In genomic region chr11:19737331-19737730, GRCm38 (mm10) we compare ENCODE assay signal across 11 mouse cellular contexts.
A peak's percentile ranks its signal among the peaks of the same experiment; 100 is the strongest.
DNase-seq lines count a peak whose midpoint lies in the region; ATAC-seq lines count a peak whose summit lies in the region.
"Had no signal": no experiment of that assay in that cellular context is flagged by ENCODE, and none has a peak within 500 bp of the region (broad histone marks: within the 10 kb centered on the region; RNA-seq: fewer than 3 reads in every experiment).

No protein-coding gene starts in this region.

- peak overlapping the region; percentile 88 for H3K27ac ChIP-seq in kidney, embryonic 15.5 days
- H3K27ac ChIP-seq in neural tube, embryonic 13.5 days (replicated peaks) = no peak overlapping the region
- H3K27ac ChIP-seq: embryonic facial prominence, embryonic 13.5 days; hindbrain, embryonic 14.5 days; left cerebral cortex, adult 2 months; midbrain, embryonic 10.5 days had no signal

- H3K4me2 ChIP-seq in kidney, embryonic 15.5 days = peak overlapping the region; percentile 10; the same call in 1 of the 2 replicates
- no peak overlapping the region for H3K4me2 ChIP-seq in neural tube, embryonic 13.5 days
- H3K4me2 ChIP-seq: embryonic facial prominence, embryonic 13.5 days; hindbrain, embryonic 14.5 days had no signal

- no peak overlapping the region for H3K4me3 ChIP-seq in kidney, embryonic 15.5 days (replicated peaks)
- H3K4me3 ChIP-seq in neural tube, embryonic 13.5 days = no peak overlapping the region
- H3K4me3 ChIP-seq: embryonic facial prominence, embryonic 13.5 days; left cerebral cortex, adult 2 months; midbrain, embryonic 10.5 days had no signal

- ATAC-seq in kidney, embryonic 15.5 days (replicated peaks; ENCODE audit: low FRiP score) = peak; percentile 85
- peak; percentile 44; the same call in 1 of the 2 replicates for ATAC-seq in neural tube, embryonic 13.5 days (ENCODE audit: low read depth)
- ATAC-seq in megakaryocyte, adult 5-6 weeks (ENCODE audit: poor library complexity, severe bottlenecking) = no peak

- H3K9me3 ChIP-seq in kidney, embryonic 15.5 days (replicated peaks) = no peaks in the 10 kb centered on the region
- H3K9me3 ChIP-seq in neural tube, embryonic 13.5 days = no peaks in the 10 kb centered on the region
- H3K9me3 ChIP-seq: embryonic facial prominence, embryonic 13.5 days; midbrain, embryonic 10.5 days had no signal

- H3K27me3 ChIP-seq in kidney, embryonic 15.5 days = no peaks in the 10 kb centered on the region
- no peaks in the 10 kb centered on the region for H3K27me3 ChIP-seq in neural tube, embryonic 13.5 days
- H3K27me3 ChIP-seq: embryonic facial prominence, embryonic 13.5 days had no signal

- 14% methylated on average over 5 of the region's 5 CpGs for WGBS in kidney, embryonic 15.5 days
- WGBS in neural tube, embryonic 13.5 days = 33% methylated on average over 5 of the region's 5 CpGs

- H3K4me1 ChIP-seq in kidney, embryonic 15.5 days = peaks cover 41% of the 10 kb centered on the region
- peaks cover 28% of the 10 kb centered on the region for H3K4me1 ChIP-seq in neural tube, embryonic 13.5 days (replicated peaks)
- H3K4me1 ChIP-seq: midbrain, embryonic 10.5 days had no signal

- DNase-seq in kidney, postnatal 14 days = no peak
- peak; percentile 45 to 54 for DNase-seq in adrenal gland, postnatal 36 days
- peak; percentile 23 for DNase-seq in heart, postnatal 4 days
- no peak for DNase-seq in right cerebral cortex, postnatal 10 days (ENCODE audit: low spot score in 2 of 2)

- no peak overlapping the region for H3K9ac ChIP-seq in kidney, embryonic 15.5 days
- H3K9ac ChIP-seq in neural tube, embryonic 13.5 days = no peak overlapping the region
- H3K9ac ChIP-seq: embryonic facial prominence, embryonic 13.5 days; hindbrain, embryonic 14.5 days had no signal

- H3K36me3 ChIP-seq in kidney, embryonic 15.5 days = no peaks in the 10 kb centered on the region
- no peaks in the 10 kb centered on the region for H3K36me3 ChIP-seq in neural tube, embryonic 13.5 days
- H3K36me3 ChIP-seq: embryonic facial prominence, embryonic 13.5 days; midbrain, embryonic 10.5 days had no signal

Comparison
In these comparisons a context has a peak if more than half of its experiments do, and no peak if none do; other contexts are left out.
1. DNase-seq: peak in adrenal gland, postnatal 36 days (2 of 2) and heart, postnatal 4 days (single experiment); none in kidney, postnatal 14 days (single experiment) and right cerebral cortex, postnatal 10 days (0 of 2).